Mouse (Mus musculus) kidney, adult 2 months (tissue): ENCODE measurements around the gene Fam19a2. TPM values are rescaled to one million over a fixed set of nuclear protein-coding genes. Genes with fewer than 3 reads are reported as not detected.
A peak's percentile ranks its signal among the peaks of the same experiment; 100 is the strongest.

ENCODE experiments used
- DNase-seq: peaks from one replicate; pipeline ENCODE4 v3.0.0; 2021
- H3K27ac ChIP-seq: fragments of 200-500 bp; 2 replicates; pipeline ENCODE4 v1.5.1; 2012; ENCODE audit warnings: low read depth, low read length, control low read depth, inconsistent platforms; ENCODE audit not compliant: insufficient read depth
- H3K27me3 ChIP-seq: fragments of 200-500 bp; replicated peaks from 2 replicates; pipeline ENCODE4 v1.6.1; 2012; ENCODE audit warnings: mild to moderate bottlenecking, moderate library complexity, low read length, inconsistent platforms; ENCODE audit not compliant: control insufficient read depth, insufficient read depth
- H3K36me3 ChIP-seq: fragments of 200-500 bp; 2 replicates; pipeline ENCODE4 v1.6.1; 2012; ENCODE audit warnings: mild to moderate bottlenecking, moderate library complexity, low read length, inconsistent platforms; ENCODE audit not compliant: control insufficient read depth, insufficient read depth
- H3K4me1 ChIP-seq: fragments of 200-500 bp; 2 replicates; pipeline ENCODE4 v1.6.1; 2011; ENCODE audit warnings: low read length; ENCODE audit not compliant: control insufficient read depth, insufficient read depth
- H3K4me3 ChIP-seq: fragments of 200-500 bp; 2 replicates; pipeline ENCODE4 v1.5.1; 2011; ENCODE audit warnings: mild to moderate bottlenecking, low read depth, low read length, control low read depth; ENCODE audit not compliant: insufficient read depth
- CTCF ChIP-seq: fragments of 200-500 bp; conservative IDR thresholded peaks from 2 replicates; pipeline ENCODE4 v1.5.1; 2011; ENCODE audit warnings: low read depth, mild to moderate bottlenecking, control low read depth, low read length, moderate library complexity, mixed read lengths; ENCODE audit not compliant: insufficient read depth, insufficient read length
- POLR2A ChIP-seq: fragments of 200-500 bp; IDR thresholded peaks from one replicate; pipeline ENCODE4 v1.6.1; 2011; ENCODE audit warnings: low read depth, low read length, control low read depth
- whole genome bisulfite sequencing: fragments of 180-500 bp; shearing (Covaris S2); methylation state at CpG from one replicate; pipeline ENCODE4 v1.1.7; 2018; 5-methylcytosine and 5-hydroxymethylcytosine counted together
- polyA plus RNA-seq: library from polyadenylated mRNA; depleted of rRNA; stranded (reverse); fragments of >200 nt; gene quantifications from 2 replicates; pipeline ENCODE4 v1.2.3, GENCODE M21; 2012

The Fam19a2 gene
- polyA plus RNA-seq, 1 experiment = 0.06 TPM

DNA sequence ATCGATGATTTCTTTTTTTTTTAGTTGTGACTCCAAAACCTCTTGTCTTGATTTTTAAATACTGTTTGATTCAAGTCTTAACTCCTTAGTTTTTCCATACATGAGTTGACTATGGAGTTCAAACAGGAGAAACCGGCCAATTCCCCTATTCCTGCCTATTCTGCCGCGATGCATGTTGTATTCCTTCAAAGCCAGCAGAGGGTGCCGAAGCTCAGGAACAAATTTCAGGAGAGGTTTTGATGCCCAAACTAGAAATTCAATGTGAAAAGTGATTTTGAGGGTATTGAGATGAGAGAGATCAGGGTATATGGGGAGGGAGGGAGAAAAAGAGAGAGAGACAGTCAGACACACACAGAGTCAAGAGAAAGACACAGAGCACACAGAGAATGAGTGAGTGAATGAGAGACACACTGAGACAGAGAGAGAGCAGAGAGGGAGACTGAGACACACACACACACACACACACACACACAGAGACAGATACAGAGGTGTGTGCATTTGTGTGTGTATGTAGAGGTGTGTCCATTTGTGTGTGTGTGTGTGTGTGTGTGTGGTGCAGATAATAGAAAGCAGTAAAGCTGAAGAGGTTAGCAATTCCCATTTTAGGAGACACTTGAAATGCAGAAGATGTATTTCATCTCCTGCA is 78.9 kb downstream of the Fam19a2 start:
- peak; percentile 46 for DNase-seq
- no peaks in the 10 kb centered on the region for H3K4me1 ChIP-seq
- no peaks in the 10 kb centered on the region for H3K36me3 ChIP-seq
- H3K4me3 ChIP-seq = no peak overlapping the region
- 18% methylated on average over 5 of the region's 5 CpGs for WGBS
- H3K27ac ChIP-seq = no peak overlapping the region
- H3K27me3 ChIP-seq = no peaks in the 10 kb centered on the region
- no peak for TF ChIP-seq POLR2A
- TF ChIP-seq CTCF = peak; percentile 50

GRCm38 (mm10) chr10:123346301-123346700 is 82.5 kb downstream of the Fam19a2 start:
- Histone ChIP-seq H3K27ac (no peak overlapping the region), H3K4me3 (no peak overlapping the region), H3K36me3 (no peaks in the 10 kb centered on the region), H3K27me3 (no peaks in the 10 kb centered on the region), H3K4me1 (no peaks in the 10 kb centered on the region)
- peak; percentile 66 for DNase-seq
- WGBS = 67% methylated on average over 8 of the region's 8 CpGs
- TF ChIP-seq POLR2A (no peak), CTCF (no peak)

DNA sequence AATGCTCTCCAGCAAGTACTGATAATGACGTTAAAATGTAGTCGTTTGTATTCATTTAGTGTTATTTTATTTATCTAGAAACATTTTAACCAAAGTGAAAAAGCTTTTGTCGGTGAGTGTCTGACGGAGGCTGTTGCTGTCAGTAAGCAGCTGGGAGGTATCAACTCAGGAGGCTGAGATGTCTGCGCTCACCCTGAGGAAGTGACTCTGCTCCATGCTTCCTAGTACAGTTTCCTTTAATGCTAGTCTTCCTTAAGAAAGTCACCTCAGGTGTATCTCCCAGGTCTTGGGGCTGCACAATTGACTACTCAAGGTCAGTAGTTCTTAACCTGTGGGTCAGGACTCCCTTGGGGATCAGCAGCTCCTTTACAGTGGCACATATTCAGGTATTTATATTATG is 89.9 kb downstream of the Fam19a2 start:
- H3K27ac ChIP-seq = no peak overlapping the region
- H3K27me3 ChIP-seq = no peaks in the 10 kb centered on the region
- H3K36me3 ChIP-seq = no peaks in the 10 kb centered on the region
- TF ChIP-seq CTCF (no peak), POLR2A (no peak)
- no peak overlapping the region for H3K4me3 ChIP-seq
- no peak for DNase-seq
- H3K4me1 ChIP-seq = no peaks in the 10 kb centered on the region
- WGBS = 47% methylated on average over 5 of the region's 5 CpGs

GRCm38 (mm10) chr10:123357010-123357409 is 93.2 kb downstream of the Fam19a2 start:
- no peak for DNase-seq
- no peaks in the 10 kb centered on the region for H3K36me3 ChIP-seq
- WGBS = 70% methylated on average over 6 of the region's 6 CpGs
- H3K27ac ChIP-seq = no peak overlapping the region
- H3K4me3 ChIP-seq = no peak overlapping the region
- TF ChIP-seq CTCF = no peak
- TF ChIP-seq POLR2A = no peak
- H3K4me1 ChIP-seq = no peaks in the 10 kb centered on the region
- no peaks in the 10 kb centered on the region for H3K27me3 ChIP-seq

GRCm38 (mm10) chr10:123360492-123360891 is 96.7 kb downstream of the Fam19a2 start:
- no peaks in the 10 kb centered on the region for H3K36me3 ChIP-seq
- no peak overlapping the region for H3K27ac ChIP-seq
- H3K27me3 ChIP-seq = no peaks in the 10 kb centered on the region
- DNase-seq = no peak
- no peak for TF ChIP-seq CTCF
- no peak for TF ChIP-seq POLR2A
- no peak overlapping the region for H3K4me3 ChIP-seq
- WGBS = 42% methylated on average over 14 of the region's 14 CpGs
- H3K4me1 ChIP-seq = no peaks in the 10 kb centered on the region

DNA sequence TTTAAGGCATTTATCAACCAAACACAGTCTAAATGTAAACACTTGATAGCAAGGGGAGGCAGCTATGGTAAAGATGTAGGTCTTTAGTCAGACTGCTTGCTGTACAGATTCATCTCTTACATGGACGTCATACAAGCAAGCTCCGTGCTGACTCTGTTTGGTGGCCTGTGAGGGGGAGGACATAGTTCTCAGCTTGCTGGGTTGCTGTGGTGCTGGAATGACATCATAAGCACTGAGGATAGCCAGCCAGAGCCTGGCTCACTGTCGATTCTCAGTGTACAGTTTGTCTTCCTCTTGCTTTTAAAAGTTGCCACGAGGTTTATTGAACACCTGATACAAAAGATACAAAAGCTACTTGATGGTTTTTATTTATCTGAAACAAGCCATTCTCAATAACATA is 100.8 kb downstream of the Fam19a2 start:
- WGBS = 58% methylated on average over 4 of the region's 4 CpGs
- Histone ChIP-seq H3K36me3 (no peaks in the 10 kb centered on the region), H3K27ac (no peak overlapping the region), H3K4me1 (no peaks in the 10 kb centered on the region), H3K4me3 (no peak overlapping the region), H3K27me3 (no peaks in the 10 kb centered on the region)
- TF ChIP-seq CTCF = no peak
- no peak for TF ChIP-seq POLR2A
- no peak for DNase-seq

GRCm38 (mm10) chr10:123367152-123367864 is 103.5 kb downstream of the Fam19a2 start:
- no peak for TF ChIP-seq POLR2A
- TF ChIP-seq CTCF = no peak

More at GRCm38 (mm10) chr10:123367152-123367864, 103.5 kb downstream of the Fam19a2 start:
- Histone ChIP-seq H3K27ac (no peak overlapping the region), H3K27me3 (no peaks in the 10 kb centered on the region), H3K4me1 (no peaks in the 10 kb centered on the region), H3K36me3 (no peaks in the 10 kb centered on the region), H3K4me3 (no peak overlapping the region)
- no peak for DNase-seq
- WGBS = 83% methylated on average over 15 of the region's 15 CpGs
